Comparison of ENCODE assay signal across 17 mouse cellular contexts in the genomic region with DNA sequence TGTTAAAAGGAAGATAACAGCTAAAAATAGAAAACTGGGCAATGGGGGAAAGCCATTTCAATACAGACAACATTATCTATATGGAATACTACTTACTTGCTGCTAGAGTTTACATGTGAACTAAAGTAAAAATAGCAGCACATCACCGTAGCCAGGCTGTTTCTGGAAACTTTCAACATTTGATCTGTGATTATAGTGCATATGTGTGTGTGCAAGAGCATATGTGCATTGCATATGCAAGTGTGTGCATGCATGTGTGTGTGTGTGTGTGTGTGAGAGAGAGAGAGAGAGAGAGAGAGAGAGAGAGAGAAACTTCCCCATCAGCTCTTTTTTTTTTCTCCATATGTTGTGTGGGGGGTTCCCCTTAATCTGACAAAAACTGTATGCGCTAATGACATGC.
DNase-seq lines count a peak whose midpoint lies in the region; ATAC-seq lines count a peak whose summit lies in the region.
"Had no signal": no experiment of that assay in that cellular context is flagged by ENCODE, and none has a peak within 500 bp of the region (broad histone marks: within the 10 kb centered on the region; RNA-seq: fewer than 3 reads in every experiment).

No protein-coding gene starts in this region.

- peak; percentile 41; the same call in 1 of the 2 replicates for ATAC-seq in forebrain, embryonic 13.5 days
- no peak for ATAC-seq in forebrain, embryonic 12.5 days (ENCODE audit: low FRiP score)
- ATAC-seq in forebrain, embryonic 15.5 days (replicated peaks): peak; percentile 60; the same call in 1 of the 2 replicates
- no peak for ATAC-seq in forebrain, embryonic 11.5 days (replicated peaks; ENCODE audit: low FRiP score)
- peak; percentile 64 for ATAC-seq in forebrain, embryonic 16.5 days
- ATAC-seq: CD4-positive, CD25-positive, alpha-beta regulatory T cell, adult 4 months had no signal

- no peak overlapping the region for H3K4me2 ChIP-seq in forebrain, embryonic 13.5 days
- H3K4me2 ChIP-seq in forebrain, embryonic 12.5 days: no peak overlapping the region
- no peak overlapping the region for H3K4me2 ChIP-seq in forebrain, embryonic 15.5 days (replicated peaks)
- H3K4me2 ChIP-seq in forebrain, embryonic 11.5 days (ENCODE audit: low read depth, low read length, severe bottlenecking): no peak overlapping the region
- H3K4me2 ChIP-seq in forebrain, embryonic 16.5 days (ENCODE audit: low read length): no peak overlapping the region
- H3K4me2 ChIP-seq: embryonic facial prominence, embryonic 12.5 days had no signal

- intact Hi-C loops in heart, postnatal 10 days (cut with DNase I): no loop called here

- H3K4me1 ChIP-seq in forebrain, embryonic 13.5 days: peaks cover 9% of the 10 kb centered on the region
- H3K4me1 ChIP-seq in forebrain, embryonic 12.5 days: no peaks in the 10 kb centered on the region
- peaks cover 12% of the 10 kb centered on the region for H3K4me1 ChIP-seq in forebrain, embryonic 15.5 days
- no peaks in the 10 kb centered on the region for H3K4me1 ChIP-seq in forebrain, embryonic 11.5 days (replicated peaks; ENCODE audit: control insufficient read depth, insufficient read depth, low read length)
- peaks cover 9% of the 10 kb centered on the region for H3K4me1 ChIP-seq in forebrain, embryonic 16.5 days (replicated peaks; ENCODE audit: control insufficient read depth, insufficient read depth, low read length)

- H3K27me3 ChIP-seq in forebrain, embryonic 13.5 days: no peaks in the 10 kb centered on the region
- no peaks in the 10 kb centered on the region for H3K27me3 ChIP-seq in forebrain, embryonic 12.5 days
- no peaks in the 10 kb centered on the region for H3K27me3 ChIP-seq in forebrain, embryonic 15.5 days
- H3K27me3 ChIP-seq in forebrain, embryonic 11.5 days (ENCODE audit: control insufficient read depth, insufficient read depth, low read length): no peaks in the 10 kb centered on the region
- H3K27me3 ChIP-seq in forebrain, embryonic 16.5 days (replicated peaks; ENCODE audit: control insufficient read depth, insufficient read depth, low read length): no peaks in the 10 kb centered on the region
- H3K27me3 ChIP-seq: embryonic facial prominence, embryonic 12.5 days had no signal

- no peaks in the 10 kb centered on the region for H3K36me3 ChIP-seq in forebrain, embryonic 13.5 days (ENCODE audit: poor library complexity, severe bottlenecking)
- no peaks in the 10 kb centered on the region for H3K36me3 ChIP-seq in forebrain, embryonic 12.5 days (replicated peaks)
- no peaks in the 10 kb centered on the region for H3K36me3 ChIP-seq in forebrain, embryonic 15.5 days
- no peaks in the 10 kb centered on the region for H3K36me3 ChIP-seq in forebrain, embryonic 11.5 days (ENCODE audit: control insufficient read depth, insufficient read depth, low read length)
- no peaks in the 10 kb centered on the region for H3K36me3 ChIP-seq in forebrain, embryonic 16.5 days (ENCODE audit: control insufficient read depth, insufficient read depth)
- H3K36me3 ChIP-seq: embryonic facial prominence, embryonic 10.5 days; embryonic facial prominence, embryonic 12.5 days had no signal

- WGBS in forebrain, embryonic 13.5 days: 93% methylated on average over 2 of the region's 2 CpGs
- 89% methylated on average over 2 of the region's 2 CpGs for WGBS in forebrain, embryonic 12.5 days
- 77% methylated on average over 2 of the region's 2 CpGs for WGBS in forebrain, embryonic 15.5 days
- WGBS in forebrain, embryonic 11.5 days: 95% methylated on average over 2 of the region's 2 CpGs
- WGBS in forebrain, embryonic 16.5 days: 63% methylated on average over 2 of the region's 2 CpGs

- no peak overlapping the region for H3K27ac ChIP-seq in forebrain, embryonic 13.5 days
- no peak overlapping the region for H3K27ac ChIP-seq in forebrain, embryonic 12.5 days
- H3K27ac ChIP-seq in forebrain, embryonic 15.5 days (replicated peaks): no peak overlapping the region
- H3K27ac ChIP-seq in forebrain, embryonic 11.5 days (ENCODE audit: low read depth, low read length): no peak overlapping the region
- H3K27ac ChIP-seq in forebrain, embryonic 16.5 days (ENCODE audit: low read length): no peak overlapping the region
- H3K27ac ChIP-seq: embryonic facial prominence, embryonic 10.5 days; embryonic facial prominence, embryonic 12.5 days had no signal

- no peaks in the 10 kb centered on the region for H3K9me3 ChIP-seq in forebrain, embryonic 13.5 days (replicated peaks)
- no peaks in the 10 kb centered on the region for H3K9me3 ChIP-seq in forebrain, embryonic 12.5 days
- H3K9me3 ChIP-seq in forebrain, embryonic 15.5 days: no peaks in the 10 kb centered on the region
- no peaks in the 10 kb centered on the region for H3K9me3 ChIP-seq in forebrain, embryonic 11.5 days (ENCODE audit: control insufficient read depth, low read length)
- H3K9me3 ChIP-seq in forebrain, embryonic 16.5 days (ENCODE audit: control insufficient read depth, low read length): no peaks in the 10 kb centered on the region
- H3K9me3 ChIP-seq: embryonic facial prominence, embryonic 10.5 days; embryonic facial prominence, embryonic 12.5 days had no signal

- H3K4me3 ChIP-seq in forebrain, embryonic 13.5 days: no peak overlapping the region
- H3K4me3 ChIP-seq in forebrain, embryonic 12.5 days (replicated peaks): no peak overlapping the region
- H3K4me3 ChIP-seq in forebrain, embryonic 15.5 days: no peak overlapping the region
- no peak overlapping the region for H3K4me3 ChIP-seq in forebrain, embryonic 11.5 days (ENCODE audit: low read depth, low read length)
- H3K4me3 ChIP-seq in forebrain, embryonic 16.5 days (replicated peaks; ENCODE audit: low read length): no peak overlapping the region
- H3K4me3 ChIP-seq: embryonic facial prominence, embryonic 10.5 days; embryonic facial prominence, embryonic 12.5 days had no signal

- no peak for DNase-seq in forebrain, embryonic 11.5 days (ENCODE audit: low spot score)
- no peak for DNase-seq in adrenal gland, postnatal 14 days
- no peak for DNase-seq in heart, postnatal 10 days
- DNase-seq: adrenal gland, adult 8-10 months; adrenal gland, postnatal 25 days; B cell, adult 2 months; cerebellum, adult 11-12 months; cerebellum, adult 2 months; cerebellum, adult 9-10 months; cerebellum, postnatal 25 days had no signal

- no peak overlapping the region for H3K9ac ChIP-seq in forebrain, embryonic 13.5 days
- no peak overlapping the region for H3K9ac ChIP-seq in forebrain, embryonic 12.5 days
- H3K9ac ChIP-seq in forebrain, embryonic 15.5 days (replicated peaks): no peak overlapping the region
- no peak overlapping the region for H3K9ac ChIP-seq in forebrain, embryonic 11.5 days (ENCODE audit: low read length)
- H3K9ac ChIP-seq in forebrain, embryonic 16.5 days (replicated peaks; ENCODE audit: low read depth, low read length): no peak overlapping the region
- H3K9ac ChIP-seq: embryonic facial prominence, embryonic 12.5 days had no signal

Comparison
In these comparisons a context has a peak if more than half of its experiments do, and no peak if none do; other contexts are left out.
1. ATAC-seq: peak in forebrain, embryonic 13.5 days (single experiment), forebrain, embryonic 15.5 days (single experiment) and forebrain, embryonic 16.5 days (single experiment); none in forebrain, embryonic 12.5 days (single experiment) and forebrain, embryonic 11.5 days (single experiment).